Mouse (Mus musculus): Measurements from ENCODE around the gene Slc22a20. TPM values are rescaled to one million over a fixed set of nuclear protein-coding genes. Genes with fewer than 3 reads are reported as not detected.

Gene Slc22a20
- polyA plus RNA-seq, 1 experiment from 2014 or later, result not detected

- Histone ChIP-seq H3K27ac (ENCODE audit: low read depth, low read length) (peak overlapping the region; percentile 55; the same call in 1 of the 2 replicates), H3K4me2 (ENCODE audit: low read depth, low read length) (no peak overlapping the region), H3K4me3 (ENCODE audit: low read depth, low read length) (no peak overlapping the region), H3K4me1 (ENCODE audit: control insufficient read depth, insufficient read depth, low read length) (peaks cover 2% of the 10 kb centered on the region; the same call in 1 of the 2 replicates), H3K9ac (replicated peaks; ENCODE audit: low read depth, low read length) (no peak overlapping the region), H3K9me3 (ENCODE audit: control insufficient read depth, low read length) (no peaks in the 10 kb centered on the region), H3K36me3 (ENCODE audit: control insufficient read depth, insufficient read depth, low read length) (no peaks in the 10 kb centered on the region), H3K27me3 (ENCODE audit: control insufficient read depth, insufficient read depth, low read length) (no peaks in the 10 kb centered on the region)
- WGBS, result 88% methylated on average over 6 of the region's 6 CpGs
- ATAC-seq (ENCODE audit: low read depth), result no peak
Observed at GRCm38 (mm10) chr19:5938516-5938915, 47.4 kb downstream of the Slc22a20 start.

- H3K4me2 ChIP-seq (ENCODE audit: low read depth, low read length), result peak overlapping the region; percentile 26
- H3K4me1 ChIP-seq (ENCODE audit: control insufficient read depth, insufficient read depth, low read length), result peaks cover 2% of the 10 kb centered on the region; the same call in 1 of the 2 replicates
- 27% methylated on average over 14 of the region's 14 CpGs for WGBS
- no peaks in the 10 kb centered on the region for H3K36me3 ChIP-seq (ENCODE audit: control insufficient read depth, insufficient read depth, low read length)
- no peaks in the 10 kb centered on the region for H3K27me3 ChIP-seq (ENCODE audit: control insufficient read depth, insufficient read depth, low read length)
- H3K4me3 ChIP-seq (ENCODE audit: low read depth, low read length), result no peak overlapping the region
- H3K27ac ChIP-seq (ENCODE audit: low read depth, low read length), result peak overlapping the region; percentile 55
- ATAC-seq (ENCODE audit: low read depth), result peak; percentile 34
- no peak overlapping the region for H3K9ac ChIP-seq (replicated peaks; ENCODE audit: low read depth, low read length)
- no peaks in the 10 kb centered on the region for H3K9me3 ChIP-seq (ENCODE audit: control insufficient read depth, low read length)
Observed at GRCm38 (mm10) chr19:5937836-5938406, 48.0 kb downstream of the Slc22a20 start.

GRCm38 (mm10) chr19:5937095-5937835 is 48.7 kb downstream of the Slc22a20 start:
- peaks cover 2% of the 10 kb centered on the region; the same call in 1 of the 2 replicates for H3K4me1 ChIP-seq (ENCODE audit: control insufficient read depth, insufficient read depth, low read length)
- H3K36me3 ChIP-seq (ENCODE audit: control insufficient read depth, insufficient read depth, low read length), result no peaks in the 10 kb centered on the region
- no peak overlapping the region for H3K4me2 ChIP-seq (ENCODE audit: low read depth, low read length)
- H3K9me3 ChIP-seq (ENCODE audit: control insufficient read depth, low read length), result no peaks in the 10 kb centered on the region
- no peaks in the 10 kb centered on the region for H3K27me3 ChIP-seq (ENCODE audit: control insufficient read depth, insufficient read depth, low read length)
- no peak overlapping the region for H3K4me3 ChIP-seq (ENCODE audit: low read depth, low read length)
- ATAC-seq (ENCODE audit: low read depth), result peak; percentile 51; the same call in 1 of the 2 replicates
- 63% methylated on average over 21 of the region's 21 CpGs for WGBS
- H3K9ac ChIP-seq (replicated peaks; ENCODE audit: low read depth, low read length), result no peak overlapping the region
- peak overlapping the region; percentile 55 for H3K27ac ChIP-seq (ENCODE audit: low read depth, low read length)

- Histone ChIP-seq H3K4me2 (ENCODE audit: low read depth, low read length) (no peak overlapping the region), H3K27me3 (ENCODE audit: control insufficient read depth, insufficient read depth, low read length) (no peaks in the 10 kb centered on the region), H3K27ac (ENCODE audit: low read depth, low read length) (no peak overlapping the region), H3K4me3 (ENCODE audit: low read depth, low read length) (no peak overlapping the region), H3K9ac (replicated peaks; ENCODE audit: low read depth, low read length) (no peak overlapping the region), H3K9me3 (ENCODE audit: control insufficient read depth, low read length) (no peaks in the 10 kb centered on the region), H3K36me3 (ENCODE audit: control insufficient read depth, insufficient read depth, low read length) (no peaks in the 10 kb centered on the region), H3K4me1 (ENCODE audit: control insufficient read depth, insufficient read depth, low read length) (peaks cover 2% of the 10 kb centered on the region; the same call in 1 of the 2 replicates)
- 70% methylated on average over 5 of the region's 5 CpGs for WGBS
- no peak for ATAC-seq (ENCODE audit: low read depth)
Observed at GRCm38 (mm10) chr19:5935691-5936090, 50.3 kb downstream of the Slc22a20 start.

GRCm38 (mm10) chr19:5935266-5935665 is 50.7 kb downstream of the Slc22a20 start:
- no peak overlapping the region for H3K9ac ChIP-seq (replicated peaks; ENCODE audit: low read depth, low read length)
- H3K27ac ChIP-seq (ENCODE audit: low read depth, low read length), result no peak overlapping the region
- H3K36me3 ChIP-seq (ENCODE audit: control insufficient read depth, insufficient read depth, low read length), result no peaks in the 10 kb centered on the region
- WGBS, result 80% methylated on average over 3 of the region's 3 CpGs
- no peaks in the 10 kb centered on the region for H3K9me3 ChIP-seq (ENCODE audit: control insufficient read depth, low read length)
- H3K4me2 ChIP-seq (ENCODE audit: low read depth, low read length), result no peak overlapping the region
- H3K4me1 ChIP-seq (ENCODE audit: control insufficient read depth, insufficient read depth, low read length), result peaks cover 2% of the 10 kb centered on the region; the same call in 1 of the 2 replicates
- no peak for ATAC-seq (ENCODE audit: low read depth)
- H3K4me3 ChIP-seq (ENCODE audit: low read depth, low read length), result no peak overlapping the region
- no peaks in the 10 kb centered on the region for H3K27me3 ChIP-seq (ENCODE audit: control insufficient read depth, insufficient read depth, low read length)

- ATAC-seq (ENCODE audit: low read depth), result no peak
- 62% methylated on average over 14 of the region's 14 CpGs for WGBS
- Histone ChIP-seq H3K27me3 (ENCODE audit: control insufficient read depth, insufficient read depth, low read length) (no peaks in the 10 kb centered on the region), H3K4me3 (ENCODE audit: low read depth, low read length) (no peak overlapping the region), H3K36me3 (ENCODE audit: control insufficient read depth, insufficient read depth, low read length) (no peaks in the 10 kb centered on the region), H3K4me1 (ENCODE audit: control insufficient read depth, insufficient read depth, low read length) (peaks cover 6% of the 10 kb centered on the region; the same call in 1 of the 2 replicates), H3K9ac (replicated peaks; ENCODE audit: low read depth, low read length) (no peak overlapping the region), H3K27ac (ENCODE audit: low read depth, low read length) (no peak overlapping the region), H3K9me3 (ENCODE audit: control insufficient read depth, low read length) (no peaks in the 10 kb centered on the region), H3K4me2 (ENCODE audit: low read depth, low read length) (no peak overlapping the region)
Observed at GRCm38 (mm10) chr19:5929634-5930596, 56.0 kb downstream of the Slc22a20 start.

GRCm38 (mm10) chr19:5928546-5928945 is 57.4 kb downstream of the Slc22a20 start:
- WGBS, result 77% methylated on average over 3 of the region's 3 CpGs
- H3K9me3 ChIP-seq (ENCODE audit: control insufficient read depth, low read length), result no peaks in the 10 kb centered on the region
- H3K27ac ChIP-seq (ENCODE audit: low read depth, low read length), result no peak overlapping the region
- H3K4me1 ChIP-seq (ENCODE audit: control insufficient read depth, insufficient read depth, low read length), result peaks cover 6% of the 10 kb centered on the region; the same call in 1 of the 2 replicates
- no peak overlapping the region for H3K4me3 ChIP-seq (ENCODE audit: low read depth, low read length)
- no peak overlapping the region for H3K9ac ChIP-seq (replicated peaks; ENCODE audit: low read depth, low read length)
- H3K36me3 ChIP-seq (ENCODE audit: control insufficient read depth, insufficient read depth, low read length), result no peaks in the 10 kb centered on the region
- no peak overlapping the region for H3K4me2 ChIP-seq (ENCODE audit: low read depth, low read length)
- no peak for ATAC-seq (ENCODE audit: low read depth)
- no peaks in the 10 kb centered on the region for H3K27me3 ChIP-seq (ENCODE audit: control insufficient read depth, insufficient read depth, low read length)

- no peaks in the 10 kb centered on the region for H3K36me3 ChIP-seq (ENCODE audit: control insufficient read depth, insufficient read depth, low read length)
- no peak overlapping the region for H3K9ac ChIP-seq (replicated peaks; ENCODE audit: low read depth, low read length)
- H3K27me3 ChIP-seq (ENCODE audit: control insufficient read depth, insufficient read depth, low read length), result no peaks in the 10 kb centered on the region
- 71% methylated on average over 6 of the region's 6 CpGs for WGBS
- H3K27ac ChIP-seq (ENCODE audit: low read depth, low read length), result no peak overlapping the region
- no peak overlapping the region for H3K4me2 ChIP-seq (ENCODE audit: low read depth, low read length)
- no peak for ATAC-seq (ENCODE audit: low read depth)
- no peaks in the 10 kb centered on the region for H3K9me3 ChIP-seq (ENCODE audit: control insufficient read depth, low read length)
- no peak overlapping the region for H3K4me3 ChIP-seq (ENCODE audit: low read depth, low read length)
- peaks cover 6% of the 10 kb centered on the region; the same call in 1 of the 2 replicates for H3K4me1 ChIP-seq (ENCODE audit: control insufficient read depth, insufficient read depth, low read length)
Observed at GRCm38 (mm10) chr19:5928104-5928503, 57.8 kb downstream of the Slc22a20 start.

All from neural tube, embryonic 14.5 days (tissue).